Mouse (Mus musculus) kidney, postnatal 0 days (tissue): ENCODE data around the gene Il2rb. TPM values are rescaled to one million over a fixed set of nuclear protein-coding genes. Genes with fewer than 3 reads are reported as not detected.
A peak's percentile ranks its signal among the peaks of the same experiment; 100 is the strongest.

Experiments
- ATAC-seq: fragments of 200-750 bp; cut with Nextera tagmentation; replicated peaks from 2 replicates; pipeline ENCODE4 v1.8.0; 2017; ENCODE audit warnings: low read depth, moderate number of reproducible peaks, moderate TSS enrichment, moderate library complexity; ENCODE audit not compliant: low FRiP score
- DNase-seq: peaks from one replicate; pipeline ENCODE4 v3.0.0-alpha.2; 2016; ENCODE audit warnings: low spot score
- H3K27ac ChIP-seq: fragments of 300-500 bp; sonication (generic); 2 replicates; pipeline ENCODE4 v1.5.1; 2014; ENCODE audit warnings: mild to moderate bottlenecking
- H3K27me3 ChIP-seq: fragments of 300-500 bp; sonication (generic); 2 replicates; pipeline ENCODE4 v1.6.1; 2014; ENCODE audit warnings: low read length, mixed read lengths; ENCODE audit not compliant: insufficient read depth
- H3K36me3 ChIP-seq: fragments of 300-500 bp; sonication (generic); 2 replicates; pipeline ENCODE4 v1.6.1; 2014; ENCODE audit warnings: low read length, mixed read lengths; ENCODE audit not compliant: insufficient read depth
- H3K4me1 ChIP-seq: fragments of 300-500 bp; sonication (generic); replicated peaks from 2 replicates; pipeline ENCODE4 v1.6.1; 2014; ENCODE audit warnings: antibody characterized with exemption, low read length, mixed read lengths; ENCODE audit not compliant: insufficient read depth
- H3K4me2 ChIP-seq: fragments of 300-500 bp; sonication (generic); 2 replicates; pipeline ENCODE4 v1.6.1; 2014; ENCODE audit warnings: mild to moderate bottlenecking, low read length, moderate library complexity, mixed read lengths
- H3K4me3 ChIP-seq: fragments of 300-500 bp; sonication (generic); replicated peaks from 2 replicates; pipeline ENCODE4 v1.5.1; 2014; ENCODE audit warnings: low read depth, low read length
- H3K9ac ChIP-seq: fragments of 300-500 bp; sonication (generic); 2 replicates; pipeline ENCODE4 v1.6.1; 2014; ENCODE audit warnings: low read depth, low read length
- H3K9me3 ChIP-seq: fragments of 300-500 bp; sonication (generic); replicated peaks from 2 replicates; pipeline ENCODE4 v1.6.1; 2016; ENCODE audit warnings: low read length, inconsistent platforms, mixed read lengths
- CTCF ChIP-seq: IDR thresholded peaks from 2 replicates; pipeline ENCODE4 v1.5.1; 2016; ENCODE audit warnings: antibody characterized with exemption, low read depth, mild to moderate bottlenecking, moderate library complexity
- WGBS: fragments of 180-500 bp; shearing (Covaris S2); extraction: QIAGEN DNeasy Blood & Tissue Kit; methylation state at CpG from one replicate; pipeline ENCODE4 v1.1.7; 2014; 5-methylcytosine and 5-hydroxymethylcytosine counted together
- polyA plus RNA-seq: library from polyadenylated mRNA; unstranded; fragments of >200 nt; fragmentation: Nextera tagmentation; extraction: Ambion mirVana; gene quantifications from 2 replicates; pipeline ENCODE4 v1.2.1, GENCODE M21; 2015

Gene Il2rb
- polyA plus RNA-seq, 1 experiment from 2014 or later = 1.1 TPM

DNA sequence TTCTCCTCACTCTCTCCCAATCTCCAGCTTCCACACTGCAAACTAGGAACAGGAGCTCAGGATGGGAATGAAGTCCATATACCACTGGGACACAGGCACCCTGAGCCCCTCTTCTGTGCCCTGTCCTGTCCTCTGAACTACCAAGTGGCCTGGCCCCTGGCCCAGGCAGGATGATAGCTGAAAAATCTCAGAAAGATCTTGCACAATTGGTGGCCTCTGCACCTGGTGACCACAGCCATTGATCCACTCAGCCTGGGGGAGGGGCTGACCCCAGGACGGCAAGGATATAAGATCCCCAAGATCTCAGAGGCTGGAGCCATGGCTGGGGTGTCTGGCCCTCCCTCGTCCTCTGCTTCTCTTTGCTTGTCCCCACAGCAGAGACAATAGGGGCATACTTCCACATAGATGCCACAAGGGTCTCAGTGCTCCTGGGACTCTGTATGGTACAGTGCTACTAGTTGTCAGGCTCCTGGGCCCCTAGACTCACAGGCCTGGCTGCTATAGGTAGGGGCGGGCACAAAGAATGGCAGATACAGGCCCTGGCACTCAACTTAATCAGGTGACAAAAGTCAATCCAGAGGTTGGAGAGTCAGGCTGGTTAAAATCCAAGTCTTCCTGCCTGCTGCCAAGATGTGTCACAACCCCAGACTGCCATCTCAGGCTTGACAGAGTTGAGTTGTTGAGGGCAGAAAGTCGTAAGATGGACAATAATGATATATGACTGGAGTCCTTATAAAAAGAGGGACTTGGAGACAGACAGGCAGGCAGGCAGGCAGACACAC, 24.4 kb downstream of the Il2rb start:
- no peak for TF ChIP-seq CTCF
- Histone ChIP-seq H3K4me1 (0 out of 2 replicates have a peak, but pooled peaks cover 3% of the 10 kb centered on the region), H3K36me3 (no peaks in the 10 kb centered on the region), H3K27me3 (no peaks in the 10 kb centered on the region), H3K9ac (no peak overlapping the region), H3K4me2 (no peak overlapping the region), H3K27ac (no peak overlapping the region), H3K9me3 (no peaks in the 10 kb centered on the region), H3K4me3 (no peak overlapping the region)
- WGBS = 67% methylated on average over 4 of the region's 4 CpGs
- no peak for DNase-seq
- ATAC-seq = no peak

- H3K4me2 ChIP-seq = no peak within 1 kb of the TSS
- ATAC-seq (no peak), DNase-seq (no peak)
- H3K9ac ChIP-seq = no peak within 1 kb of the TSS
- no peaks in the 10 kb centered on the region for H3K9me3 ChIP-seq
- H3K4me3 ChIP-seq = no peak within 1 kb of the TSS
- 69% methylated on average over 7 of the region's 7 CpGs for WGBS
- H3K36me3 ChIP-seq = no peaks in the 10 kb centered on the region
- H3K4me1 ChIP-seq = 0 out of 2 replicates have a peak, but pooled peaks cover 3% of the 10 kb centered on the region
- no peaks in the 10 kb centered on the region for H3K27me3 ChIP-seq
- H3K27ac ChIP-seq = no peak within 1 kb of the TSS
- TF ChIP-seq CTCF = no peak
These were observed 26.6 kb downstream of the Il2rb start, which contains the start of gene Tmprss6 for GRCm38 (mm10) chr15:78468379-78468937. Gene Tmprss6 (minus strand): TSS chr15:78468634.

DNA sequence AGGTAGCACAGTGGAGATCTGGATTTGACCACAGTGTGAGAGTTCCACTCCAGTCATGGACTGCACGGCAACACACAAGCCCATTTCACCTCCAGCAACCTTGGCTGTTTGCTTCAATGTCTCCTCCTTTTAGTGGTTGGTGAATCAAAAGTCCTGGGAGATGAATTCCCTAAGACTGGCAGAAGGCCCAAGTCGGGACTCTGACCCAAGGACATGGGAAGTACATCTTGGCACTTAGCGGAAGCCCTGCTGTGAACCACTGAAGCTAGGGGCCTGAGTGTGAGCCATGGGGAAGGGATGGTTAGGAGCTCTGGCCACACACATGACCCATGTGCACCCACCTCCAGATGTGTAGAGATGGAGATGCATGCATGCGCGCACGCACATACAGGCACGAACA, 27.5 kb downstream of the Il2rb start:
- H3K4me3 ChIP-seq = no peak overlapping the region
- no peak overlapping the region for H3K27ac ChIP-seq
- ATAC-seq (no peak), DNase-seq (no peak)
- no peak overlapping the region for H3K9ac ChIP-seq
- H3K4me2 ChIP-seq = no peak overlapping the region
- no peak for TF ChIP-seq CTCF
- WGBS = 95% methylated on average over 7 of the region's 7 CpGs
- H3K27me3 ChIP-seq = no peaks in the 10 kb centered on the region
- no peaks in the 10 kb centered on the region for H3K9me3 ChIP-seq
- H3K36me3 ChIP-seq = no peaks in the 10 kb centered on the region
- 0 out of 2 replicates have a peak, but pooled peaks cover 3% of the 10 kb centered on the region for H3K4me1 ChIP-seq

DNA sequence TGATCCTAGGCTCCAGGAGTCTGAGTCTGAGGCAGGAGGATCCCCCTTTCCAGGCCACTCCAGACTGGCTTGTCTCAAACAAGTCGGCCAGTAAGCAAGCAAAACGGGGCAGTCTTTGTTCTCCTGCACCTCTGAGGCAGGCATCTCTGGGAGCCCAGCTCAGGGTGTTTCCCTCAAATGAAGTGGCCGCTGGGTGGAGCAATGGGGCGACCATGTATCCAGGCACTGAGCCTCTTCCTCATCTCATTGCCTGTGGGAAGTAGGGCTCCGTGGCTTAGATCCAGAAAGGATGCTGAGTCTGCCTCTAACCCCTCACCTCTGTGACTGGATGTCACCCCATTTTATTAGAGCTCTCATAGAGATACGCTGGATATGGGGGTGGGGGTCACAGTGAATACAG, 28.3 kb downstream of the Il2rb start:
- TF ChIP-seq CTCF = peak; percentile 44
- H3K27me3 ChIP-seq = no peaks in the 10 kb centered on the region
- H3K36me3 ChIP-seq = no peaks in the 10 kb centered on the region
- no peaks in the 10 kb centered on the region for H3K9me3 ChIP-seq
- WGBS = 28% methylated on average over 6 of the region's 6 CpGs
- no peak overlapping the region for H3K4me2 ChIP-seq
- 0 out of 2 replicates have a peak, but pooled peaks cover 2% of the 10 kb centered on the region for H3K4me1 ChIP-seq
- no peak for DNase-seq
- no peak overlapping the region for H3K9ac ChIP-seq
- no peak overlapping the region for H3K27ac ChIP-seq
- H3K4me3 ChIP-seq = no peak overlapping the region
- no peak for ATAC-seq

DNA sequence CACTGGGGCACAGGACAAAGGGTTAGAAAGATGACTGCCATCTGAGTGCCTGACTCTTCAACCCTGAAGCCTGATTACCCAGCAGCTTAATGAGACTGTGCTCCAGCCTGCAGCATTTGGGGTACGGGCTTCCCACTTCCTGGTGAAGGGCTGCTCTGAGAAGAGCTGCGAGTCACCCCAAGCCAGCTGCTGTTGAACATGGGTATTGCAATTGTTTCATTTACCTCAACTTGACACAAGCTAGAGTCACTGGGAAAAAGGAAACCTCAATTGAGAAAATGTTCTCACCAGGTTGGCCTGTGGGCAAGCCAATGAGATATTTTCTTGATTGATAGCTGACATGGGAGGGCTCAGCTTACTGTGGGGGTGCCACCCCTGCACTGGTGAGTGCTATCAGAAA, 32.1 kb downstream of the Il2rb start:
- Histone ChIP-seq H3K9ac (no peak overlapping the region), H3K9me3 (no peaks in the 10 kb centered on the region)
- no peak for ATAC-seq

GRCm38 (mm10) chr15:78457193-78457592, 37.9 kb downstream of the Il2rb start:
- TF ChIP-seq CTCF = no peak
- H3K4me1 ChIP-seq = no peaks in the 10 kb centered on the region

More for the DNA sequence above, 32.1 kb downstream of the Il2rb start:
- no peak for DNase-seq
- Histone ChIP-seq H3K27ac (no peak overlapping the region), H3K36me3 (no peaks in the 10 kb centered on the region), H3K27me3 (no peaks in the 10 kb centered on the region), H3K4me1 (no peaks in the 10 kb centered on the region), H3K4me3 (no peak overlapping the region), H3K4me2 (no peak overlapping the region)
- TF ChIP-seq CTCF = no peak
- WGBS = 59% methylated on average over 2 of the region's 2 CpGs

More at GRCm38 (mm10) chr15:78457193-78457592, 37.9 kb downstream of the Il2rb start:
- 69% methylated on average over 10 of the region's 10 CpGs for WGBS
- Histone ChIP-seq H3K27me3 (no peaks in the 10 kb centered on the region), H3K9ac (no peak overlapping the region), H3K4me3 (no peak overlapping the region), H3K27ac (no peak overlapping the region), H3K36me3 (no peaks in the 10 kb centered on the region), H3K4me2 (no peak overlapping the region), H3K9me3 (no peaks in the 10 kb centered on the region)
- DNase-seq (no peak), ATAC-seq (no peak)
